Mouse (Mus musculus) forebrain, embryonic 11.5 days (tissue): ENCODE measurements at regions not wholly inside any gene's neighbourhood (a gene's known extent, or its start where the extent isn't known, plus 50 kb on each side); places are given as distances from the start of the nearest gene placed in this dataset.

ENCODE experiments used
- ATAC-seq: fragments of 200-750 bp; cut with Nextera tagmentation; replicated peaks from 2 replicates; pipeline ENCODE4 v1.8.0; 2017; ENCODE audit warnings: moderate TSS enrichment; ENCODE audit not compliant: low FRiP score
- DNase-seq: peaks from one replicate; pipeline ENCODE4 v3.0.0-alpha.2; 2017; ENCODE audit warnings: low spot score
- H3K27ac ChIP-seq: fragments of 300-500 bp; sonication (generic); 2 replicates; pipeline ENCODE4 v1.5.1; 2014; ENCODE audit warnings: low read depth, low read length
- H3K27me3 ChIP-seq: fragments of 300-500 bp; sonication (generic); 2 replicates; pipeline ENCODE4 v1.6.1; 2014; ENCODE audit warnings: mild to moderate bottlenecking, low read length, mixed read lengths; ENCODE audit not compliant: control insufficient read depth, insufficient read depth
- H3K36me3 ChIP-seq: fragments of 300-500 bp; sonication (generic); 2 replicates; pipeline ENCODE4 v1.6.1; 2014; ENCODE audit warnings: mild to moderate bottlenecking, low read length, moderate library complexity, mixed read lengths; ENCODE audit not compliant: control insufficient read depth, insufficient read depth
- H3K4me1 ChIP-seq: fragments of 300-500 bp; sonication (generic); replicated peaks from 2 replicates; pipeline ENCODE4 v1.6.1; 2014; ENCODE audit warnings: low read length, mixed read lengths; ENCODE audit not compliant: control insufficient read depth, insufficient read depth
- H3K4me2 ChIP-seq: fragments of 300-500 bp; sonication (generic); 2 replicates; pipeline ENCODE4 v1.6.1; 2014; ENCODE audit warnings: low read depth, mild to moderate bottlenecking, low read length, moderate library complexity, mixed read lengths; ENCODE audit not compliant: severe bottlenecking
- H3K4me3 ChIP-seq: fragments of 300-500 bp; sonication (generic); 2 replicates; pipeline ENCODE4 v1.5.1; 2014; ENCODE audit warnings: low read depth, low read length
- H3K9ac ChIP-seq: fragments of 300-500 bp; sonication (generic); 2 replicates; pipeline ENCODE4 v1.6.1; 2014; ENCODE audit warnings: low read length
- H3K9me3 ChIP-seq: fragments of 300-500 bp; sonication (generic); 2 replicates; pipeline ENCODE4 v1.6.1; 2016; ENCODE audit warnings: low read length, mixed read lengths; ENCODE audit not compliant: control insufficient read depth
- WGBS: fragments of 180-500 bp; shearing (Covaris S2); extraction: QIAGEN DNeasy Blood & Tissue Kit; methylation state at CpG from one replicate; pipeline ENCODE4 v1.1.7; 2014; 5-methylcytosine and 5-hydroxymethylcytosine counted together

DNA sequence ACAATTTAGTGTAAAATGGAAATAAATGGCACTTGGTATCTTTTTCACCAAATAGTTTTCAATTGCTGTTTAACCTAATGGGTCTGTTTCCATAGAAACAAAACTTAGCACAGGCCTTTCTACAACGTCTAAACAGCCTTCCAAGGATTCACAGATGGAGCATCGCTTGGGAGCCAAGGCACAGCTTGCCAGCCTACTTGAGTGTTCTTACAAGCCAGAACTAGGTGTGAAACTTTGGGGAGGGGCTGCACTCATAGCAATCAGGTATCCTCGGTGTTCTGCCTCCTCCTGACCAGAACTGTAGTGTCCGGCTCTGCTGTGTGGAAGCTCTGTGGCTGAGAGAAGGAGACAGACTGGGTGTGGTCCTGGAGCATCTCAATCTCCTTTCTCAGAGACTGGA lies 99.1 kb upstream of the Far2 start:
- no peak overlapping the region for H3K27ac ChIP-seq
- H3K4me2 ChIP-seq = no peak overlapping the region
- no peaks in the 10 kb centered on the region for H3K9me3 ChIP-seq
- H3K4me3 ChIP-seq = no peak overlapping the region
- DNase-seq = no peak
- no peaks in the 10 kb centered on the region for H3K27me3 ChIP-seq
- no peaks in the 10 kb centered on the region for H3K36me3 ChIP-seq
- WGBS = 88% methylated on average over 4 of the region's 4 CpGs
- no peaks in the 10 kb centered on the region for H3K4me1 ChIP-seq
- ATAC-seq = no peak
- H3K9ac ChIP-seq = no peak overlapping the region

DNA sequence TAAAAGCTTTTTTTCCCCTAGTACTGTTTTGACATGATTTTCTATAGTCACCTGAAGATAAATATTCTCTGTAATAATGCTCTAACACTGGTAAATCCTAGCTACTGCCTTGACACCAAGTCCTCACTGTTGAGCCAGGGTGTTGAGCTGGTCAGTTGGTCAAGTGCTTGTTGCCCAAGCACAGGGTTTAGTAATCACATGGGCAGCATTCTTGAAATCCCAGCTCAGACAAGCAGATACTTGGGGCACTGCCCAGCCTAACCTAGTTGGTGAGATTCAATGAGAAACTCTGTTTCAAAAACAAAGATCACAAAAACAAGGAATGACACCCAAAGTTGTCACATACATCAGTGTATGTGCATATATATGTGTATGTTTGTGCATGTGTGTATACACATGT lies 95.4 kb upstream of the Far2 start:
- Histone ChIP-seq H3K27me3 (no peaks in the 10 kb centered on the region), H3K4me3 (no peak overlapping the region), H3K4me1 (no peaks in the 10 kb centered on the region), H3K9me3 (no peaks in the 10 kb centered on the region), H3K4me2 (no peak overlapping the region), H3K9ac (no peak overlapping the region), H3K36me3 (no peaks in the 10 kb centered on the region), H3K27ac (no peak overlapping the region)
- ATAC-seq = no peak
- no peak for DNase-seq

DNA sequence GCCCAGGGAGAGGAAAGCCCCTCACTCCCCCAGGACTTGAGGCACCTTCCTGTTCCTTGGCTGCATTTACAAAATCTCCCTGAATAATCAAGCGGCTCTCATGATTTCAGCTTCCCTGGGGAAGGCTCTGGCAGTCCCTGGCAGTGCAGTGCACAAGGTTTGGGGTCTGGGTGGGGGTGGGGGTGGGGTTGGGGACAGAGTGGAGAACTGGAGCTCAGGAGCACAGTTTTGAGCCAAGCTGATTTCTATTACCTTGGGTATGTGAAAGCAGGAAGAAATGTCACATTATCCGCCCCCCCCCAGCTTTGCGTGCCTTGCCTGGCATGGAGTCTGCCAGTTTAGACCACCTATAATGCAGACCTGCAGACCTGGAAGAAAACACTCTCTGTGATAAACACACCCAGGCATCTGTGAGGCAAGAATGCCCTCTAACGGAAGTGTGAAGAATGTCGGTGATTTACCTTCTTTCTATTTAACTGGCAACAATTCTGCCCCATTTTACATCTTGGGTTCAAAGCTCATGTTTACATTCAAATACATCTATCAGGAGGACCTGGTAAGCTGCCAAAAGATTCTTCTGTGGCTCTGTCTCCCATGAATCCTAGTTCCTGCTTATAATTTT lies 93.9 kb upstream of the Far2 start:
- Histone ChIP-seq H3K4me1 (no peaks in the 10 kb centered on the region), H3K27me3 (no peaks in the 10 kb centered on the region), H3K9ac (no peak overlapping the region), H3K27ac (no peak overlapping the region), H3K36me3 (no peaks in the 10 kb centered on the region), H3K9me3 (no peaks in the 10 kb centered on the region), H3K4me2 (no peak overlapping the region), H3K4me3 (no peak overlapping the region)
- no peak for ATAC-seq
- WGBS = 47% methylated on average over 5 of the region's 5 CpGs
- no peak for DNase-seq

DNA sequence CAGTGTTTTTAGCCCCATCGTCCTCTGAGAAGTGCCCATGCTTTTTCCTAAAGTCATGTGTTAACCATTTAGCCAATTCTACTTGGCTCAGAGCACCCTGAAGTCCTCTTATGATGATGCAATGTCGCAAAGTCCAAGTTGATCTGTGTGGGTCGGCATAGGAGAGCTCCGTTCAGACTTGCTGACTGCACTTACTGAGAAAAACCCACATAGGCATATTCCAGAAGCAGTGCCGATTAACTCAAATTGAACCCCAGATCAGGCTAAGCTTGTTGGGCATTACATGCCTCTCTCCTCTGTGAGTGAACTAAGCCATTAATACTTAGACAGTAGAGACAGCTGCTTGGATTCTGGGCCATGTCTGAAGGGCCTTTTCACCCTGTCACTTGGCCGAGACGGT lies 93.3 kb upstream of the Far2 start:
- no peak overlapping the region for H3K4me2 ChIP-seq
- DNase-seq = no peak
- H3K4me3 ChIP-seq = no peak overlapping the region
- no peaks in the 10 kb centered on the region for H3K36me3 ChIP-seq
- no peak overlapping the region for H3K9ac ChIP-seq
- ATAC-seq = no peak
- H3K27me3 ChIP-seq = no peaks in the 10 kb centered on the region
- no peaks in the 10 kb centered on the region for H3K4me1 ChIP-seq
- no peaks in the 10 kb centered on the region for H3K9me3 ChIP-seq
- 86% methylated on average over 7 of the region's 7 CpGs for WGBS
- no peak overlapping the region for H3K27ac ChIP-seq

DNA sequence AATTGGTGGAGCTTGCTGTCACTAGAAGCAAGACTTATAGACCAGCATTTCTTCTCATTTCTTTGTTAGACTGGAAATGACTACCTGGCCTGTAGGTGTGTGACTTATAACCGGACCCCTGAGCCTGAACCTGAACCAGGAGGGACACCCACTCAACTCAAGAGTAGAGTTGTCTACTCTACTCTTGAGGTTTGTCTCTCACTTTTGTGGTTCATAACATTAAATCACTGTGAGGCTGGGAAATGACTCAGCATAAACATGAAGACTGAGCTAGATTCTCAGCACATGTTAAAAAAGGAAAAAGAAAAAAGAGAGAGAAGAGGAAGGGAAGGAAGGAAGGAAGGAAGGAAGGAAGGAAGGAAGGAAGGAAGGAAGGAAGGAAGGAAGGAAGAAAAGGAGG lies 92.8 kb upstream of the Far2 start:
- H3K4me2 ChIP-seq = no peak overlapping the region
- DNase-seq = no peak
- H3K9me3 ChIP-seq = no peaks in the 10 kb centered on the region
- no peak overlapping the region for H3K9ac ChIP-seq
- 90% methylated on average over 1 of the region's 1 CpGs for WGBS
- ATAC-seq = no peak
- no peak overlapping the region for H3K4me3 ChIP-seq
- H3K36me3 ChIP-seq = no peaks in the 10 kb centered on the region
- H3K27me3 ChIP-seq = no peaks in the 10 kb centered on the region
- no peak overlapping the region for H3K27ac ChIP-seq
- no peaks in the 10 kb centered on the region for H3K4me1 ChIP-seq

DNA sequence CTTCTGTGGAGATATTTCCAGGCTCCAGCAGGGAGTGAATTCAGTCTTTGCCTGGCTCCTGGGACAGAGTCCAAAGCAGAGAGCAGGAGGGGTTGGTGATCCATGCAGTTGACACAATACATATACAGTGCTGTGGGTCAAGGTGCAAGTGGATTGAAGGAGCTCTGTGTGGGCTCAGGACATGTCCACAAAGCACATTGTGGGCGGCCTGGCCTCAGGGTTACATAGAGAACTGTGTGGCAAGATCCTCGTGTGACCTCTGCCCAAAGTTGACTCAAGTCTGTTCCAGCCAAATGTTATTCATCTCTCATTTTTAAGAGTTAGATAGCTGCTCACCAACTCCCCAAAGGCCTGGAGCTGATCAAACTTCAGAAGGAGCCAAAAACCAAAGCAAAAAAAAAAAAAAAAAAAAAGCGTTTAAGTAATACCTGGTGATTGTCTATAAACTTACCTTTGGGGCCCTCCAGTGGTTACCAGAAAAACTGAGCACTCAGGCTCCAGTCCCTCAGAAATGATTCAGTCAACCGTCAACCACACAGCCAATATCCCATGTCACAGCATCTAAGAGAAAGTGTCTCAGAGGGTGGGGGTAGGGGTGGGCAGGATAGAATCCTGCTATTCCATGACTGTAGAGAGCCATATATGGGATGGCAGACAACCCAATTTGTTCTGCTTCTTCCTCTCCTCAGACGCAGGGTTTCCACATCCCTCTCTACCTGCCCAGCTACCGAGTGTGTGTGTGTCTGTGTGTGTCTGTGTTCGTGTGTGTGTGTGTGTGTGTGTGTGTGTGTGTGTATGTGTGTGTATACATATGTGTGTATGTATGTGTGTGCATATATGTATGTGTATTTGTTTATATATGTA lies 91.9 kb upstream of the Far2 start:
- Histone ChIP-seq H3K9ac (no peak overlapping the region), H3K9me3 (no peaks in the 10 kb centered on the region), H3K4me1 (no peaks in the 10 kb centered on the region), H3K36me3 (no peaks in the 10 kb centered on the region), H3K27ac (no peak overlapping the region), H3K4me2 (no peak overlapping the region), H3K4me3 (no peak overlapping the region), H3K27me3 (no peaks in the 10 kb centered on the region)
- DNase-seq (no peak), ATAC-seq (no peak)
- WGBS = 67% methylated on average over 7 of the region's 7 CpGs

DNA sequence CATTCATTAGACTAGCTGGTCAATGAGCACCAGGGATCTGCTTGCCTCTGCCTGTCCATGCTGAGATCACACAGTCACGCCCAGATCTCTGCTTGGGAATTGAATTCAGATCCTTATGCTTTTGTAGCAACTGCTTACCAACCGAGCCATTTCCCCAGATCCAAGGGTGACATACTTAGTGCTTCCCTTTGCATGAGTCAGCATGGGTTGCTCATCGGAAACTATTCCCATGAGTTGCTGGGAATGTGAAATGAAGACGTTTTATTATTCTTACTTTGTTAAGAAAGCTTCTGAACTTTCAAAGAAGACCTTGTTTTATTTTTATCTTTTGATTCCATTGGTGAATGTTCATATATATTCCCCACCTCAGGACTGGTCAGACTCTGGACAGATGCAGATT lies 82.3 kb upstream of the Far2 start:
- no peak for ATAC-seq
- no peak overlapping the region for H3K9ac ChIP-seq
- H3K27me3 ChIP-seq = no peaks in the 10 kb centered on the region
- DNase-seq = no peak
- 89% methylated on average over 4 of the region's 4 CpGs for WGBS
- no peaks in the 10 kb centered on the region for H3K36me3 ChIP-seq
- no peak overlapping the region for H3K27ac ChIP-seq
- H3K4me1 ChIP-seq = no peaks in the 10 kb centered on the region
- no peak overlapping the region for H3K4me2 ChIP-seq
- H3K9me3 ChIP-seq = no peaks in the 10 kb centered on the region
- no peak overlapping the region for H3K4me3 ChIP-seq

DNA sequence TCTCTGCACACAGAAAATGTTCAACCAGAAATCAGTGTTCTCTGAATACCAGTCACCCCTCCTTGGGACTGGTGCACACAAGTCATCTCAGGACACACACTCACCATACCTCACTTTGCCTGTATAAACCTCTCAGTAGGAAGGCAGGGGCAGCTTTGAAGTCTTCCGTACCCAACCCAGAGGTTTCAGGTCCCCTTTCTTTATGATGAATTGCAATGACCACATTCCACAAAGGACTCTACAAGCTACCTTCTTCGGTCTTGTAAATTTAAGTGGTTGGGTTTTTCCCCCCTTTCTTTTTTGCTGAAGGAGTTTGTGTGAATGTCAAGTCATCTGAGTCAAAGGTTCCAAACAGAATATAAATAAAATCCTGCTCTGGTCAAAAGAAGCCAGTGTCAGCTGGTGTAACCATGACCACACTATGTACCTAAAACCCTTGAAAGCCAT lies 76.9 kb upstream of the Far2 start:
- ATAC-seq (no peak), DNase-seq (no peak)
- Histone ChIP-seq H3K4me1 (no peaks in the 10 kb centered on the region), H3K9me3 (no peaks in the 10 kb centered on the region), H3K27me3 (no peaks in the 10 kb centered on the region), H3K27ac (no peak overlapping the region), H3K4me3 (no peak overlapping the region), H3K36me3 (no peaks in the 10 kb centered on the region), H3K9ac (no peak overlapping the region), H3K4me2 (no peak overlapping the region)
- 82% methylated on average over 2 of the region's 2 CpGs for WGBS

DNA sequence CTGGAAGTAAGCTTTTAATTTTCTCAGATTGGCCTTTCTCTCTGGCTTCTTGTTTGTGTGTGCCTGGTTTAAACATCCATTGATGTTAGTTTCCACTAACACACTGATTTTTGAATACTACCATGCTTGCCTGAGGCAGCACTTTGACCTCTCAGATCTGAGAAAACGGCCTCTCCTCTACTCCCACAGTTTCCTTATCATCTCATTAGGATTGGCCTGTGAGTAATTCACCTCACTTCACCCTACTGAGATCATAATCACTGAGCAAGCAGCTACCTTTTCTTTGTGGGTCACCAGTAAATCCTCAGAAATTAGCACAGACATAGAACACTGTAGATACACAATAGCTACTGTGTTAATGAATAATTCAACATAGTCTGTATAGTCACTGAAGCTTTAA lies 74.5 kb upstream of the Far2 start:
- WGBS = 37% methylated on average over 1 of the region's 1 CpGs
- DNase-seq = no peak
- H3K36me3 ChIP-seq = no peaks in the 10 kb centered on the region
- no peaks in the 10 kb centered on the region for H3K4me1 ChIP-seq
- H3K9ac ChIP-seq = no peak overlapping the region
- no peaks in the 10 kb centered on the region for H3K9me3 ChIP-seq
- no peak overlapping the region for H3K27ac ChIP-seq
- no peak overlapping the region for H3K4me2 ChIP-seq
- no peak for ATAC-seq
- no peaks in the 10 kb centered on the region for H3K27me3 ChIP-seq
- no peak overlapping the region for H3K4me3 ChIP-seq
